Mouse (Mus musculus) lung, postnatal 25 days (tissue): Measurements from ENCODE around the gene Arhgap9.

Experiments
- DNase-seq: peaks from one replicate; pipeline ENCODE4 v3.0.0; 2022; ENCODE audit warnings: low spot score

The Arhgap9 gene

DNA sequence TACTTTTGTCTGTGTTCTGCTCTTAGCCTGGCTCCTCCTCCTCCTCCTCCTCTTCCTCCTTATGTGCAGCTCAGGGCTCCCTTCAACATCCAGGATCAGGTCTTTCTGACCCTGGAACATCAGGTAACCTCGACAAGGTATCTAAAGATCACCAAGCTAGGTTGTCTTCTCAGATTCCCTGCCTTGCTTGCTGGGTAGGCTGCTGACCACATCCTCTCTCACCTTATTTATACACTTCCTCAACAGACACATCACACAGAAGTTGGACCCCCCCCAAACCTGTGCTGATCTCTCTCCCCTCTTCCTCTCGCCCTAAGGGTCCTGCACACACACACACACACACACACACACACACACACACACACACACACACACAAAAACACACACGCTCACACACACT is at the start of gene Arhgap9:
Gene Arhgap9 (plus strand): TSS at position 344 of the 400 bp plus-strand sequence.
- DNase-seq: no peak

DNA sequence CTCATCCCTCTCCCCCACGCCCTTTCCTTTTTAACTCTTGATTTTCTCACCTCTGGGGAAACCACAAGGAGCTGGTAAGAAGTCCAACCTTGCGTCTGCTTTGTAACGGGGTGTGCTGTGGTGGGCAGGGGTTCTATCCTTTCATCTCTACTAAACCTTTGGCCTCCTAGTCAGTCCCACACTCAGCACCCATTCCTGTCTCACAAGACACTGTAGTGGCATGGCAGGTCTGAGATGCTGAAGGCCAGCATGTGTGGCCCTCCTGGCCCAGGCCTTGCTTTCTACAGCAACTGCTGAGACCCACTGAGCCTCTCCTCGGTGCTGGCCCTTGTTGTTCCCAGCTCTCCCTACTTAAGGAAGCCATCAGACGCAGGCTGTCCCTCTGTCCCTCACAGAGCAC is 49.4 kb upstream of the Arhgap9 start:
- DNase-seq: no peak

DNA sequence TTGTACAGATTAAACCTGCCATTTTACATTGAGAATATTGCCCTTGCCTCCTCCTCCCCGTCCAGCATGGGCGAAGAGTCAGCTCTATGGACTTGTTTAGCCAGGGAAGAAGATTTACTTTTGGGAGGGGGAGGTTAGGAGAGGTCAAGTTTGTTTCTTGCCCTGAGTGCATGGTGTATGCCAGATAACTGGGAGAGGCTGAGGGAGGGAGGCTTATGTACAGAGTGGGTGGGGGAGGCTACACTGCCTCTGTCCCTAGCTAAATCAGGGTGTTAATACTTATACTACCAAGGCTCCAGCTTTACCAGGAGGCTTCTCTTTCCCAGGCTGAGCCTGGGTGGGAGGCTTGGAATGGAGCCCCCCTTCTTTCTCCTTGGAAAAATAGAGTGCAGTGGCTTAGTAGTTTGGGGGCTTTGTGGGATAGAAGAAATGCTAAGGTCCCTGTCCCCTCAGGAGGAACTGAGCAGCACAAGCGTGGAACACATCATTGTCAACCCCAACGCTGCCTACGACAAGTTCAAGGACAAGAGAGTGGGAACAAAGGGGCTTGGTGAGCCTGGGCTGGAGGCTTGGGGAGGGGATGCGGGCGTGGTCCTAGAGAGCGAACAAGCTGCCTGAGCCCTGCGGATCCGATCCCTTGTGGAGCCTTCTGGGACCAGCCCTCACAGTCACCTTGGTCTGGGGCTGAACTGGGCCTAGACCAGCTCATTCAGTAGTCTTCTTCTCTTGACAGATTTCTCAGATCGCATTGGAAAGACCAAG is 47.3 kb upstream of the Arhgap9 start:
- DNase-seq: peak; percentile 10

DNA sequence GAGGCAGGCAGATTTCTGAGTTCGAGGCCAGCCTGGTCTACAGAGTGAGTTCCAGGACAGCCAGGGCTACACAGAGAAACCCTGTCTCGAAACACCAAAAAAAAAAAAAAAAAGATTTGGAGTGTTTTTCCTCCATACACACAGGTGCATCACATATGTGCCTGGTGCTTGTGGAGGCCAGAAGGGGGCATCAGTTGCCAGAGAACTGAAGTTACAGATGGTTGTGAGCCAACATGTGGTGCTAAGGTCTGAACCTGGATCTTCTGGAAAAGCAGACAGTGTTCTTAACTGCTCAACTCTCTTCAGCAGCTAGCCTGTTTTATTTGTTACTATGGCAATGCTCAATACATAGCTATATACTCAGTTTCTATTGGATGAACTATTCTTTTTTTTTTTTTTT is 42.0 kb upstream of the Arhgap9 start:
- DNase-seq: no peak

DNA sequence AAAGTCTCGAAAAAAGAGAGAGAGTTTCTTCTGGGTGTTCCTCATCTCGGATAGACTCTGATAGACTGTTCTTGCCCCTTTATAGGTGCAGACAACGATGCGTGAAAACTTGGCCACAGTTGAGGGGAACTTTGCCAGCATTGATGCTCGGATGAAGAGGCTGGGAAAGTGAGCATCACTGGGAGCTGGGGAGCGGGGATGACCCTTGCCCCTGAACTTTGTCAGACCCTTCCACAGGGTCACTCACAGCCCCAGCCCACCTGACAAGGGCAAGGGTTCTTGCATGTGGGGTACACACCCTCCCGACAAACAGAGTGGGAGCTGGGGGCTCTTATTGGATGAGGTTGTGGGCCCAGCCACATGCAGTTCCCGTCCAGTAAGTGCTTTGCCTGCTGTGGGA is 40.4 kb upstream of the Arhgap9 start:
- no peak for DNase-seq

DNA sequence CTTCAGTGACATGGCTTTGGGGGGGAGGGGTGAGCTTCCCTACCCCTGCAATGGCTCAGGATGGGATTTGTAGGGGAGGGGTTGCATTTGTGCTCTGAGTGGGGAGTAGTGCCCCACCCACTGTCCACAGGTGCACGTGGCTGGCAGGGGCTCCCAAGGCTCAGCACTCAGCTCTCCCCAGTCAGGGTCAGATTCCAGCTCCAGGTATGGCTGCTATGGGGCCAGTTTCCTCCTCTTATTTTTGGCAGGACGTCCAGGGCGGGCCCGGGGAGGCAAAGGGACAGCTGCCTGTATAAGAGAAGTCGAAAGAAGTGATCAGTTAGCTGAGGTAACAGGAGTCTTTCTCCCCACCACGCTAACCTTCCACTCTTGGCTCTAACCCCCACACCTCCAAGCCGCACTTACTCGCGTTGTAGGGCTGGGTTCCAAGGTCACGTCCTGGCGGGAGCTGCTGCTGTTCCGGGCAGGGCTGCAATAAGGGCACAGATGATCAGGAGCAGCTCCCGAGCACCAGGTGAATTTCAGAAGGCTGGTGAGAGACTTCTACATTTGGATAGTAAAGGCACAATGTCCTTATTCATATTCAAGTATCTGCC is 39.0 kb upstream of the Arhgap9 start:
- no peak for DNase-seq

DNA sequence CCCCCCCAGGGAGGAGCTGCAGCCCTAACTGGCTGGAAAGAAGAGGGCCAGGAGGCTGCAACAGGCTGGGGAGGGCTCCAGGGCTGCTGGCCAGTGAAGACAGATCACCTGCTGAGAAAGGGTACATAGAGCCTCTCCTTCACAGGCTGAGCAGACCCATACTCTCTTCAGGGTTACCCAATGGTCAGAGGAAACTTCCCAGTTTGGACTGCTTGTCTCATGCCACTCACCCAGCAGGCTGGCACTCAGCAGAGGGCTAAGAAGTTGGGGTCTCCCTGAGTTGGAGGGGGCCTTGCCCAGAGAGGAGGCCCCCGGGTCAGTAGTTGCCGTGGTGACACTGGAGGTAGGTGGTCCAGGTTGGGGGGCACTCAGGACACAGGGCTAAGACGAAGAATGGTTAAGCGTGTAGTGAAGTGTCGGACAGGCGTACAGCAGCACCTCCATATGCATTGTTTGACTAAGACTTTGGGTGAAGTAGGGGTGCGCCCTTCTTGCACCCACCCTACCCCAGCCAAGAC is 37.6 kb upstream of the Arhgap9 start:
- DNase-seq: no peak

DNA sequence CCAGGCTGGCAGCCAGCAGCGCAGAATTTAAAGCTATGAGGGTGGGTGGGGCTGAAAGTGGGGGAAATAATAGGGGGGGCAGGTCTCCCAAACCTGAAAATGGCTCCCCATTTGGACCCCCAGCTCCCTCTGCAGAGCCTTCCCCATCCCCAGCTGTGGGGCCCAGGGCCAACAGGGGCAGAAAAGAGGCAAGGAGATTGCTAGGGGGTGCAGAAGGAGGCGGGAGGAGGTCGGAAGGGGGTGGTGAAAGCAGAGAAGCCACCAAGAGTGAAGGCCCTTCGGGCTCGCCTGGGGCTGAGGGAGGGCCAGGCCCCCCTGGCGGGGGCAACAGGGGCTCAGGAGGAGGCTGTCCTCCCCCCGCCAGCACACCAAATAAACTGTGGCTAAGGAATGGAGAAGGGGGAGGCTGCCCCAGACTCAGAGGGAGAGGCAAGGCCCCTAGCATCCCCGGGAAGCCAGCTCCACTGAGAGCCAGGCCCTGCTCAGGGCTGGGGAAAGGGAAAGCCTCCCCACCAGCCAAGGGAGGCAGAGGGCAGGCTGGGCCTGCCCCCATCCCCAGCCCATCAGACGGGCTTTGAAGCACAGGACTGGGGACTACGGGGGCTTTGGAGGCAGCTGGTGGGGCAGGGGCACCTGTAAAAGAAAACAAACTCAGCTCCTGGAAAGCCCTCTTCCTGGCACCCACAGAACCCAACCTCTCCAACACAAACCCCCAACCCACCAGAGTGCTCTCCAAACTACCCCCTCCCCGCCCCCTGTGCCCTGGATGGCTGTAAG is 36.9 kb upstream of the Arhgap9 start:
- DNase-seq: no peak

DNA sequence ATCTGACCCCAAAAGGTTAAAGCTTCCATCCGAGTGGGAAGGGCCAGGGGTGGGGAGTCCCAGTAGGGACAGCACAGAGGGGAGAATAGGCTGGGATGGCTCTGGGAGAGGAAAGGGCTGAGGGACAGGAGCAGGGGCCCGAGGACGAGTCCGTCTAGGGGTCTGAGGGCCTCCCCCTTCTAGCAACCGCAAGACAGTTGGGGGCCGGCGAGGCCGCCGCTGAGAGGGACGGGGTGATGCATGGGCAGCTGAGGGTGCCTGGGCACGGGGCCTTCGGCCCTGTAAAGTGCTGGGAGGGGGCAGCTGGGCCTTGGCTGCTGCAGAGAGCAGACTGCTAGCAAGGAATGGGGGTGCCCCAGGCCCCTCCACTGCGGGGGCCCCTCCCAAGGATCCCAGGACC is 36.1 kb upstream of the Arhgap9 start:
- DNase-seq: no peak

DNA sequence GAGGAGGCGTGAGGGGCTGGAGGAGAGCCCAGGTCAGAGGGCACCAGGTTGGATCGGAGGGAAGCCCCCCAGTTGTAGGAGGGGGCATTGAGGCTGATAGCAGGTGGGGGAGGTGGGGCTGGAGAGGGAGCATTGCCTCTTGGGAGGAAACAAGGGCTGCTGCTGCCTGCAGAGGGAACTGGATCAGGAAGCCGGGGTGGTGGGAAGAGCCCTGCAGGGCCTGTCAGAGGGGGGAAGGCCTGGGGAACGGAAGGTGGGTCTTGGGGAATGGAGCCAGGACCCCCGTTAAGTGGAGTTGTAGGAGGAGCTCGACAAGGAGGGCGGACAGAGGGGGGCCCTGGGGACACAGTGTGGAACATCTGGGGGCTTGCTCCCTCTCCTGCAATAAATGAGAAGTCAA is 35.6 kb upstream of the Arhgap9 start:
- no peak for DNase-seq

DNA sequence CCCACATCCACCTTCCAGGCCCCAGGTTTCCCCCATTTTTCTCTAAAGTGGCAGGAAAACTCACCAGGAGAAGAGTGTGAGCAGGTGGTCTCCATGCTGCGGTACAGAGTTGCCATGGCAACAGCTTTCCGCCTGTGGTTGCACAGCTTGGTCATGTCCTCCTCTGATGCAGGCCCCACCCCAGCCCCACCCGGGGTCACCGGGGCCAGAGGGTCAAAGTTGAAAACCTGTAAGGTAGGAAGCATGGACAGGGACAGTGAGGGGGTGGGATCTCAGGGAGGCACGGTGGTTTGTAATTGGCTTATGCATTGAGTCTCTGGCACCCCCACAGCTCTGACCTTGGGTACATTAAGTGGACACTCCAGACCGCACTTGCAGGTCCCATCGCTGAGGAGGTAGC is 35.0 kb upstream of the Arhgap9 start:
- DNase-seq: no peak

DNA sequence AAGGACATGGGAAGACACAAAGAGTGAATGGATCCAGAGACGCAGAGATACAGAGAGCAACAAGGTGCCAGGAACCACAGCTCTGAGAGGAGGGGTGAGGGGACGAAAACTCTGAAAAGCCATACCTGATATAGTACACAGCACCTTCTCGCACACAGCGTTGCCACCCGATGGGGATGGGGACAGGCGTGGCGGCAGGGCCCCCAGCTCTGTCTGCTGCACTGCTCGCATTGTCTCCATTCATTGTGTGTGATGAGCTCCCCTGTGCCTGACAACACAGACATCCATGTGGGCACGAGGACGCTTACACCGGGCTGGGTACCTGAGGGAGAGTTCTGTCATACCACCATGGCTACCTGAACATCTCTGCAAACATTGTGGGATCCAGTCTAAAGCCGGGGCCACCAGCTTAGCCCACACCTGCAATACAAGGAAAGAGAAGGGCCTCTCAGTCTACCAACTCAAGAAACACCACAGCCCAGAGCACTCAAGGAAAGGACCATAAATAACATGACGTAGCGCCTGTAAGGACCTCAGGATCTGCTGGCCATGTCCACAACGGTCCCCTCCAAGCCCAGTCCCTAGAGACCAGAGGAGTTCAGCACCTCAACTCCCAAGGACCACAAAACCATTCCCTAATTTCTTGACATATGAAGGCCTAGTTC is 34.4 kb upstream of the Arhgap9 start:
- DNase-seq: no peak

DNA sequence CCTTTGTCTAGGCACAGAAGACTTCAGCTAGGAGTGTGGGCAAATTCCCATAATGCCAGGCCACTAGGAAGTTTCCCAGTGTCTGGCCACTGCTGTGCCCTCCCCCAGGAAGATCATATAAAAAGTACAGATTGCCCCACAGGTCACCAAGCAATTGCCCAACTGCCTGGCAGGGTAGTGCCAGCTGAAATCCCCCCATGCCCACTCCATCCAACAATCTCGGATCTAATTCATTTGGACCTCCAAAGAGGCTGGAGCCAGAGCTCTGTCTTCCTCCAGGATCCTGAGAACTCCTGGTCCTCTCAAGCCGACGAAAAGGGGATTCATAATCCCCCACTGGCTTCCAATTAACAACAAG is 33.8 kb upstream of the Arhgap9 start:
- peak; percentile 24 for DNase-seq

DNA sequence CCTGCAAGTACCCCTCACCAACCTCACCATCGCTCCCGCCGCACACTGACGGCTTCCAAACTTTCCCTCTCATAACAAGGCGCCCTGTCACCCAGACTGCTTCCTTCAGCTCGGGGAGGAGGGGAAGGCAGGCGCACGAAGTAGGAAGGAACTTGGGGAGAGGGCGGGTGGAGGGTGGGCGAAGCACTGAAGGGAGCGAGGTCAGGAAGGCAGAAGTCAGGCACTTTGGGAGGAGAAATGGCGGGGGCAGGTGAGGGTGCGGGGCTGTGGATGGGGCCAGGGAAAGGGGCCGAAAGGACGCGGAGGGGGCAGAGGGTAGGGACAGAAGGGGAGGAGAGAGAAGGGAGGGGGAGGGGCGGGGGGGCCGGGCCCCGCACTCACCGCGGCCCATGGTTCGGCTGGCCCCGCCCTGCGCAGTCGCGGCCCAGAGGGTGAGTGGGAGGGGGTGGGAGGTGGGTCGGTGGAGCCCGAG is 33.4 kb upstream of the Arhgap9 start:
- peak; percentile 56 for DNase-seq

DNA sequence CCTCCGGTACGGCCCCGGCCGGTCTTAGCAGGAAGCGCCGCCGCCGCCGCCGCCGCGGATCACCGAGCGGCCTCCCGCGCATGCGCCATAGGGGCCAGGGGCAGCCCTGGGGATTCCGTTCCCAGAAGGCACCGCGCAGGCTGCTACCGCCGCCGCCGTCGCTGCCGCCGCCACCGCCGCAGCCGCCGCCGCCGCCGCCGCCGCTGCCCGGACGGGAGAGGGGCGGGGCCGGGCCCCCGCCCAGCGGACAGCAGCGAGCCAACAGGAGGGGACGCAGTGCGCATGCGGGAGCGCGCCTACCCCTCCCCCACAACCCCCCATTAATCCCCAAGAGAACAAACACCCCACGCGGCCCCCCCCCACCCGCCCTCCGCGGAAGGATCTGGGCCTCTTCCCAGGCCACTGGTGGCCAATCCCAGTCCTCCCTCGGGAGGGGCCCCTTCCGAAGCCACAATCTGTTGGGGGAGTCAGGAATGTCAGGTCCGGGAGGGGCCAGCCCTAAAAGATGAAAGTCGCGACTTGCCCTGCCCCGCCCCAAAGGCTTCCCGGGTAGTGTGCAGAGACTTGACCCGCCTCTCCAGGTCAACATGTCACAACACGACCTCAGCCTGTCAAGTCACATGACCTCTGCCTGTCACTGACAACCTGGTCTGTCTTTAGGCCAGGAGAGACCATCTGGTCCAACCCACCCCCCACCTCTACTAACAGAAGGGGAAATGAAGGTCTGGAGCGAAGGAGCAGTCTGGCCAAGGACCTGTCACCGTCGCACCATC is 32.8 kb upstream of the Arhgap9 start, which contains the start of gene Mbd6:
Gene Mbd6 (minus strand): TSS at position 219 of the 773 bp plus-strand sequence.
- DNase-seq: peak; percentile 93

DNA sequence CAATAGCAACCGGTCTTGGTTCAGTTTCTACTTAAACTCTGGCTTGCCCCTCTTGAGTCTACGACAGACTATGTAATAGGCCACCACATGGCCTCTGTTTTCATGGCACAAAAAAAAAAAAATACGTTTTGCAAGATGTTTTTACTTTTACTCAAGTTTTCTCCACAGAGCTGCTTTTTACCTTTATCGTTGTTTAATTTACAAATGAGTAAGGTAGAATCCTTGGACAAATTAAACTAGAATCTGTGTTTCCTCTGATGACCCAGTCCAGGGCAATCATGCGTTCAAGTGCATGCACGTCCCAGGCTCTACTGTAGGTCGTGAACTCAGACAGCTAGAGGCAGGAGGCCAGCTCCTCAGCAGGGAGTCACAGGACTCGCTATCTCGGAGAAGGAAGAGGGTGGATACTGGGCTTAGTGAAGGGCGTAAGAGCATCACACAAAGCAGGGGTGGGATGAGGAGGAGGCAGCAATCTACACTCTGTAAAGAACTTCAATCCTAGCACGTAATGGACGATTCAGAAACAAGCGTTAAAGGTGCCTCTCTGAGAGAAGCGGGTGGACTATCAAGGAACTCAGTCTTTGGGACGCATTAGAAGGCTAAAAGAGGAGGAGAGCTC is 32.1 kb upstream of the Arhgap9 start:
- peak; percentile 69 for DNase-seq

DNA sequence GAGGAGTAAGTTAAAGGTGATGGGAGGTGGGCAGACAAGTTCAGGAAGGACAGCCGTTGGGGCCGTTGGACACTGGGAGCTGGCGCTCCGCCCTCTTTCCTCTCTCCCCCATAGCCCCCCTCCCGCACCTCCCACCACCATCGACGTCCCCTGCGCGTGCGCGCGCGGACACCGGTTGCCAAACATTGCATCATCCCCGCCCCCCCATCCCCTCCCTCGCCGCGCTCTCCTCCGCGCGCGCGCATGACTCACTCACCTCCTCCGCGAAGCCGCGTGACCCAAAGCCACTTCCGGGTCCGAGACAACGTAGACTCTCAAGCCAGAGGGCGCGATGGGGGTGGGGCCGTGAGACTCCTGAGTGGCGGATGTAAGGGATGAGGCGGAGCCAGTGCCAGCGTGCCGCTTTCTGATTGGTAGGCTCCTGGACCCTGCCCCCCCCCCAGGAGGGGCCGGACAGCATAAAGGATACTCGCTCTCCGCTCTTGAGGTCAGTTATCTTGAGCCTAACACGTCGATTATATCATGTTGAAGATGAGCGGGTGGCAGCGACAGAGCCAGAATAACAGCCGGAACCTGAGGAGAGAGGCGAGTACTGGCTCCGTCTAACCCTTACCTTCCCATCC is 31.3 kb upstream of the Arhgap9 start:
- DNase-seq: peak; percentile 100

DNA sequence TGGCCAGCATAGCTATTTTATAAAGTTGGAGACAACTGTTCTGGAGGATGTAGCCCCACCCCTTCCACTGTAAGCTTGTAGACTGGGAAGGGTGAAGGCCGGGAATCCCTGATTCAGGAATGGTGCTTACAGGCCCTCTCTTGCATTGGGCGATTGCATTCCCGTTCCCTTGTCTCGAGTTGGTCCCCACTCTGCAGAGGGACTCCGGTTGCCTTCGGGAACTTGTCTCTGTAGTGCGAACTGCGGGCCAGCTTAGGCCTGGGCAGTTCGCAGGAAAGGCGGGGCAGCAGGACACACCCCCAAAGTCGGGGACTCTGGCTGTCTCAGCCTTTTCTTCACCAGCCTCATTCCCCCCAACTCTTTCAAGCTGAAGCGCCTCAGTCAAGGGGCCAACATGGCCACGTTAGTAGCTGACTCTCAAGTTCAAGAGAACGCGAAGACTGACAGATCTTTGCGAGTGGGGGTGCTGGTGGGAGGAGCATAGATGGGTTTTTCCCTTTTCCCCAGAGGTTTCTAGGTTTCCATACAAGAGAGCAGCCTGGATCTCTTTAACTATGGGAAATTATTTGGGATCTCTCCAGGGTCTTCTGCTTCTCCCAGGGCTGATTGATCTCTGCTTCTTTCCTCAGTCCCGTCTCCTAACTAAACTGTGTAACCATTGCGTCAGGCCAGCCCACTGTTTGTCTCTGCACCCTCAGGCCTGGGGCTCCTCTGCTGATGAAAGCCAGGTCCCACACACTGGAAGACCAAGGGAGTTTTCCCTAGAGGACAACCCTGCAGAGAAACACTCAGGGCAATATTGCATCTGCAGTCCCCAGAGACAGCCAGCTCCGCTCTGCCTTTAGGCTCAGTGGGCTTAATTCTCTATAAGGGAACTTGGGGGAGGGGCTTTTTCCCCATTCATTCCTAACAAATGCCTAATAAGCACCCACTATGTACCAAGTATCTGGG is 30.6 kb upstream of the Arhgap9 start:
- DNase-seq: peak; percentile 53

DNA sequence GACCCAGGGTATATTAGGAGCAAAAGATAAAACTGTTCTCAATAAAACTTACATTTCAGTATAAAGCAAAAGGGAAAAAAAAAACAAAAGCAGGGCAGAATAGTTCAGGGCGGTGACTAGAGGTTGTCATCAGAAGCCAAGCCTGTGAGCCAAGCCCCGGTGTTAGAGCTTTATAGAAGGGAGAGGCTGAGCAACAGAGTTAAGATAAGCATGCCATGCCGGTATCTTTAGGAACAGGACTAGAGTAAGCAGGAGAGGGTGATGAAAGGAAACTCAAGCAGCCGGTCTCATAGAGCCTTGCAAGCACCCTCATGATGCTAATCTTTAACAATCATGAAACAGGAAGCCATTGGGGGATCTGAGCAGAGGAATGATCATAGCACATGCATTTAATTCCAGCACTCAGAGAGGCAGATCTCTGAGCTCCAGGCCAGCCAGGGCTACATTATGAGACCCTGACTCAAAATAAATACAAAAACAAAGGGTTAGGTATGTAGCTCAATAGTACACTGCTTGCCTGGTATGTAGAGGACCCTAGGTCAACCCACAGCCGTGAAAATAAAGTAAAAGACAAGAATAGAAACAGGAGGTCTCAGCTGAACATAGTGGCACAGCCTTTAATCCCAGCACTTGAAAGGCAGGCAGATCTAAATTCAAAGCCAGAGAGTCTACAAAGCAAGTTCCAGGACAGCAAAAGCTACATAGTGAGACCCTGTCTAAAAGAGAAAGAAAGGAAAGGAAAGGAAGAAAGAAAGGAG is 29.7 kb upstream of the Arhgap9 start:
- no peak for DNase-seq
